Mouse (Mus musculus): Measurements from ENCODE around the gene Tmem218. TPM values are rescaled to one million over a fixed set of nuclear protein-coding genes. Genes with fewer than 3 reads are reported as not detected.

Gene Tmem218
- 1.5 TPM for total RNA-seq (2023)

GRCm38 (mm10) chr9:37207929-37208411 lies at the start of gene Tmem218:
Gene Tmem218 (plus strand): TSS chr9:37208223.

GRCm38 (mm10) chr9:37255149-37255888 lies 47.3 kb downstream of the Tmem218 start, which contains the start of gene Slc37a2:
Gene Slc37a2 (minus strand): TSS chr9:37255738.

Other genes with a start within 250 kb of the Tmem218 start
- not detected for gene Pknox2, start 60.8 kb upstream of the Tmem218 start, total RNA-seq (2023)
- gene Slc37a2, start 47.5 kb downstream of the Tmem218 start, total RNA-seq (2023): 2.8 TPM
- gene Ccdc15, start 140.2 kb downstream of the Tmem218 start, total RNA-seq (2023): 13.9 TPM
- gene Hepacam, start 159.1 kb downstream of the Tmem218 start, total RNA-seq (2023): not detected
- gene Robo4, start 193.7 kb downstream of the Tmem218 start, total RNA-seq (2023): not detected
- gene Robo3, start 225.0 kb downstream of the Tmem218 start, total RNA-seq (2023): not detected

Data from CD8-positive naive resting alpha-beta T cell, adult 57 days (primary cell).